Mouse (Mus musculus) heart, embryonic 14.5 days (tissue): ENCODE results near the gene Arl8a. TPM values are rescaled to one million over a fixed set of nuclear protein-coding genes. Genes with fewer than 3 reads are reported as not detected.

ENCODE experiments used
- ATAC-seq: fragments of 200-750 bp; cut with Nextera tagmentation; 2 replicates; pipeline ENCODE4 v1.8.0; 2017; ENCODE audit warnings: low read depth, moderate TSS enrichment; ENCODE audit not compliant: insufficient number of reproducible peaks, insufficient read depth, low FRiP score
- H3K27ac ChIP-seq, 2 experiments: fragments of 200-500 bp in 1 of 2; fragments of 300-500 bp in 1 of 2; sonication (generic) in 1 of 2; replicated peaks in 1 of 2; 2 replicates each; pipeline ENCODE4 v1.5.1; 2012 to 2014; ENCODE audit warnings: low read depth in 2 of 2, low read length in 2 of 2, control low read depth in 1 of 2, mild to moderate bottlenecking in 1 of 2, mixed read lengths in 1 of 2; ENCODE audit not compliant: control insufficient read depth in 1 of 2, insufficient read depth in 1 of 2
- H3K27me3 ChIP-seq: fragments of 300-500 bp; sonication (generic); 2 replicates; pipeline ENCODE4 v1.6.1; 2014; ENCODE audit warnings: mild to moderate bottlenecking, low read length, control low read depth; ENCODE audit not compliant: control insufficient read depth, insufficient read depth
- H3K36me3 ChIP-seq: fragments of 300-500 bp; sonication (generic); 2 replicates; pipeline ENCODE4 v1.6.1; 2014; ENCODE audit warnings: mild to moderate bottlenecking, control low read depth, low read length, mixed read lengths; ENCODE audit not compliant: control insufficient read depth, insufficient read depth
- H3K4me1 ChIP-seq, 2 experiments: fragments of 200-500 bp in 1 of 2; fragments of 300-500 bp in 1 of 2; sonication (generic) in 1 of 2; 2 replicates each; pipeline ENCODE4 v1.6.1; 2012 to 2014; ENCODE audit warnings: low read length in 2 of 2, control low read depth in 1 of 2, mixed read lengths in 1 of 2; ENCODE audit not compliant: control insufficient read depth in 2 of 2, insufficient read depth in 2 of 2
- H3K4me2 ChIP-seq: fragments of 300-500 bp; sonication (generic); 2 replicates; pipeline ENCODE4 v1.6.1; 2014; ENCODE audit warnings: mild to moderate bottlenecking, low read length
- H3K4me3 ChIP-seq, 2 experiments: fragments of 200-500 bp in 1 of 2; fragments of 300-500 bp in 1 of 2; sonication (generic) in 1 of 2; 2 replicates each; pipeline ENCODE4 v1.5.1; 2012 to 2014; ENCODE audit warnings: low read length in 2 of 2, mild to moderate bottlenecking in 2 of 2, control low read depth in 1 of 2, low read depth in 1 of 2, moderate library complexity in 1 of 2; ENCODE audit not compliant: control insufficient read depth in 1 of 2, insufficient read depth in 1 of 2
- H3K9ac ChIP-seq: fragments of 300-500 bp; sonication (generic); 2 replicates; pipeline ENCODE4 v1.6.1; 2014; ENCODE audit warnings: mild to moderate bottlenecking, low read length
- H3K9me3 ChIP-seq: fragments of 300-500 bp; sonication (generic); 2 replicates; pipeline ENCODE4 v1.6.1; 2016; ENCODE audit warnings: low read length, control low read depth; ENCODE audit not compliant: control insufficient read depth
- WGBS: fragments of 180-500 bp; shearing (Covaris S2); extraction: QIAGEN DNeasy Blood & Tissue Kit; methylation state at CpG from one replicate; pipeline ENCODE4 v1.1.7; 2014; 5-methylcytosine and 5-hydroxymethylcytosine counted together
- polyA plus RNA-seq: library from polyadenylated mRNA; unstranded; fragments of >200 nt; fragmentation: Nextera tagmentation; extraction: Ambion mirVana; gene quantifications from 2 replicates; pipeline ENCODE4 v1.2.1, GENCODE M21; 2014

Arl8a gene
- polyA plus RNA-seq, 1 experiment from 2014 or later = 37.2 TPM

- H3K4me1 ChIP-seq = peaks cover 7 to 8% of the 10 kb centered on the region in 2 experiments
- H3K27me3 ChIP-seq = peaks cover 33% of the 10 kb centered on the region
- peaks cover 12% of the 10 kb centered on the region for H3K36me3 ChIP-seq
- WGBS = 9% methylated on average over 7 of the region's 7 CpGs
- H3K4me3 ChIP-seq = peak overlapping the region; percentile 93 to 98
- 0 out of 4 replicates have a peak overlapping the region, but pooled peaks of 1 of the 2 experiments have one; percentile 76 for H3K27ac ChIP-seq
- H3K9me3 ChIP-seq = no peaks in the 10 kb centered on the region
- H3K9ac ChIP-seq = peak overlapping the region; percentile 91
- peak overlapping the region; percentile 93 for H3K4me2 ChIP-seq
- no peak for ATAC-seq
Observed at GRCm38 (mm10) chr1:135147702-135148058, 1.1 kb downstream of the Arl8a start.

GRCm38 (mm10) chr1:135148476-135148875 lies 1.9 kb downstream of the Arl8a start:
- Histone ChIP-seq H3K27me3 (peaks cover 25% of the 10 kb centered on the region), H3K9ac (no peak overlapping the region), H3K4me1 (peaks cover 7 to 8% of the 10 kb centered on the region in 2 experiments), H3K4me3 (0 out of 4 replicates have a peak overlapping the region, but pooled peaks of 1 of the 2 experiments have one; percentile 93), H3K27ac (no peak overlapping the region), H3K36me3 (peaks cover 13% of the 10 kb centered on the region), H3K9me3 (no peaks in the 10 kb centered on the region), H3K4me2 (peak overlapping the region; percentile 93)
- WGBS = 62% methylated on average over 4 of the region's 4 CpGs
- ATAC-seq = no peak

- Histone ChIP-seq H3K4me3 (no peak overlapping the region), H3K27me3 (peaks cover 21% of the 10 kb centered on the region), H3K36me3 (peaks cover 13% of the 10 kb centered on the region), H3K27ac (no peak overlapping the region), H3K4me1 (peaks cover 7 to 9% of the 10 kb centered on the region in 2 experiments), H3K9ac (no peak overlapping the region), H3K9me3 (no peaks in the 10 kb centered on the region), H3K4me2 (no peak overlapping the region)
- WGBS = 76% methylated on average over 5 of the region's 5 CpGs
- no peak for ATAC-seq
Observed at GRCm38 (mm10) chr1:135148996-135149395, 2.4 kb downstream of the Arl8a start.

- Histone ChIP-seq H3K4me3 (0 out of 4 replicates have a peak overlapping the region, but pooled peaks of 1 of the 2 experiments have one; percentile 18), H3K27me3 (peaks cover 22% of the 10 kb centered on the region), H3K27ac (no peak overlapping the region), H3K9me3 (no peaks in the 10 kb centered on the region), H3K36me3 (peaks cover 33% of the 10 kb centered on the region), H3K4me2 (peak overlapping the region; percentile 56), H3K9ac (no peak overlapping the region), H3K4me1 (peaks cover 14 to 33% of the 10 kb centered on the region in 2 experiments)
- no peak for ATAC-seq
- 16% methylated on average over 13 of the region's 13 CpGs for WGBS
Observed at GRCm38 (mm10) chr1:135154011-135154410, 7.4 kb downstream of the Arl8a start.

- peak; percentile 16; the same call in 1 of the 2 replicates for ATAC-seq
Observed at GRCm38 (mm10) chr1:135154411-135154959, 7.9 kb downstream of the Arl8a start.

GRCm38 (mm10) chr1:135156300-135156699 lies 9.7 kb downstream of the Arl8a start:
- Histone ChIP-seq H3K9ac (no peak overlapping the region), H3K4me3 (no peak overlapping the region), H3K27me3 (peaks cover 42% of the 10 kb centered on the region), H3K9me3 (no peaks in the 10 kb centered on the region), H3K4me1 (peaks cover 14 to 33% of the 10 kb centered on the region in 2 experiments), H3K27ac (no peak overlapping the region), H3K4me2 (no peak overlapping the region), H3K36me3 (peaks cover 29% of the 10 kb centered on the region)
- peak; percentile 84 for ATAC-seq
- 37% methylated on average over 6 of the region's 6 CpGs for WGBS

More at GRCm38 (mm10) chr1:135154411-135154959, 7.9 kb downstream of the Arl8a start:
- H3K27me3 ChIP-seq = peaks cover 27% of the 10 kb centered on the region
- H3K27ac ChIP-seq = peak overlapping the region; percentile 46 to 68; a peak in 3 of 4 replicates
- peaks cover 14 to 33% of the 10 kb centered on the region in 2 experiments for H3K4me1 ChIP-seq
- H3K4me3 ChIP-seq = peak overlapping the region; percentile 20 to 26; a peak in 3 of 4 replicates
- peak overlapping the region; percentile 56 for H3K4me2 ChIP-seq
- H3K9ac ChIP-seq = no peak overlapping the region
- no peaks in the 10 kb centered on the region for H3K9me3 ChIP-seq
- H3K36me3 ChIP-seq = peaks cover 33% of the 10 kb centered on the region
- 1% methylated on average over 14 of the region's 14 CpGs for WGBS

GRCm38 (mm10) chr1:135158633-135159032 lies 12.0 kb downstream of the Arl8a start:
- WGBS = 64% methylated on average over 5 of the region's 5 CpGs
- no peak overlapping the region for H3K27ac ChIP-seq
- peaks cover 58% of the 10 kb centered on the region for H3K27me3 ChIP-seq
- H3K9me3 ChIP-seq = no peaks in the 10 kb centered on the region
- H3K4me3 ChIP-seq = no peak overlapping the region
- ATAC-seq = no peak
- H3K4me1 ChIP-seq = peaks cover 14 to 33% of the 10 kb centered on the region in 2 experiments
- H3K9ac ChIP-seq = no peak overlapping the region
- H3K4me2 ChIP-seq = no peak overlapping the region
- H3K36me3 ChIP-seq = peaks cover 19% of the 10 kb centered on the region
